Mouse (Mus musculus) liver, embryonic 12.5 days (tissue): ENCODE measurements around the gene Col18a1. TPM values are rescaled to one million over a fixed set of nuclear protein-coding genes. Genes with fewer than 3 reads are reported as not detected.

Experiments
- ATAC-seq: fragments of 200-750 bp; cut with Nextera tagmentation; 2 replicates; pipeline ENCODE4 v1.8.0; 2017; ENCODE audit warnings: moderate number of reproducible peaks, mild to moderate bottlenecking, moderate library complexity
- H3K27ac ChIP-seq: fragments of 300-500 bp; sonication (generic); 2 replicates; pipeline ENCODE4 v1.5.1; 2016; ENCODE audit warnings: mild to moderate bottlenecking
- H3K27me3 ChIP-seq: fragments of 300-500 bp; sonication (generic); replicated peaks from 2 replicates; pipeline ENCODE4 v1.6.1; 2016; ENCODE audit warnings: mild to moderate bottlenecking, moderate library complexity
- H3K36me3 ChIP-seq: fragments of 300-500 bp; sonication (generic); 2 replicates; pipeline ENCODE4 v1.6.1; 2016; ENCODE audit warnings: mild to moderate bottlenecking, moderate library complexity
- H3K4me1 ChIP-seq: fragments of 300-500 bp; sonication (generic); 2 replicates; pipeline ENCODE4 v1.6.1; 2016
- H3K4me2 ChIP-seq: fragments of 300-500 bp; sonication (generic); 2 replicates; pipeline ENCODE4 v1.6.1; 2016; ENCODE audit warnings: mild to moderate bottlenecking, moderate library complexity
- H3K4me3 ChIP-seq: fragments of 300-500 bp; sonication (generic); 2 replicates; pipeline ENCODE4 v1.5.1; 2016; ENCODE audit warnings: mild to moderate bottlenecking, moderate library complexity
- H3K9ac ChIP-seq: fragments of 300-500 bp; sonication (generic); 2 replicates; pipeline ENCODE4 v1.6.1; 2016; ENCODE audit warnings: mild to moderate bottlenecking, moderate library complexity
- H3K9me3 ChIP-seq: fragments of 300-500 bp; sonication (generic); replicated peaks from 2 replicates; pipeline ENCODE4 v1.6.1; 2016; ENCODE audit warnings: mild to moderate bottlenecking, moderate library complexity
- WGBS: fragments of 180-500 bp; shearing (Covaris S2); methylation state at CpG from one replicate; pipeline ENCODE4 v1.1.7; 2016; ENCODE audit not compliant: insufficient replicate concordance; 5-methylcytosine and 5-hydroxymethylcytosine counted together
- polyA plus RNA-seq: library from polyadenylated mRNA; unstranded; fragments of >200 nt; fragmentation: Nextera tagmentation; extraction: Ambion mirVana; gene quantifications from 2 replicates; pipeline ENCODE4 v1.2.1, GENCODE M21; 2016

Gene Col18a1
- polyA plus RNA-seq, 1 experiment from 2014 or later: 38.3 TPM

GRCm38 (mm10) chr10:77017662-77018061, 148.7 kb downstream of the Col18a1 start:
- Histone ChIP-seq H3K4me2 (no peak overlapping the region), H3K4me1 (peaks cover 10% of the 10 kb centered on the region), H3K9ac (no peak overlapping the region), H3K27me3 (peaks cover 9% of the 10 kb centered on the region), H3K27ac (no peak overlapping the region), H3K9me3 (no peaks in the 10 kb centered on the region), H3K36me3 (no peaks in the 10 kb centered on the region), H3K4me3 (no peak overlapping the region)
- 61% methylated on average over 9 of the region's 9 CpGs for WGBS
- no peak for ATAC-seq

DNA sequence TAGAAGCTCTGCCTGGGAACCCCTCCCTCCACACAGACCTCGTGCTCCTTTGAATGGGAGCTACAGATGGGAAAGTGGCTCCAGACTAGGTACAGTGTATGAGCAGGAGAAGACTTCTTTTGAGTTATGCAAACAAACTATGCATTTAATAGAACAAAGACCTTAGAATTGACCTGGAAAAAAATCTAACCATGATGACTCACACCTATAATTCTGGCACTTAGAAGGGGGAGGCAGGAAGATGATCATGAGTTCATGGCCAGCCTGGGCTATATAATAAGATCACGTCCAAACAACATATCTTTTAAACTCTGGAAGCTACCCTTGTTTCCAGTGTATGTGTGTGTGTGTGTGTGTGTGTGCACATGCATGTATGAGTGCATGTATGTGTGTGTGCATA, 149.3 kb downstream of the Col18a1 start:
- no peak overlapping the region for H3K9ac ChIP-seq
- WGBS: 52% methylated on average over 2 of the region's 2 CpGs
- H3K36me3 ChIP-seq: no peaks in the 10 kb centered on the region
- no peak overlapping the region for H3K4me2 ChIP-seq
- no peak overlapping the region for H3K27ac ChIP-seq
- ATAC-seq: no peak
- H3K9me3 ChIP-seq: no peaks in the 10 kb centered on the region
- H3K4me1 ChIP-seq: peaks cover 10% of the 10 kb centered on the region
- H3K4me3 ChIP-seq: no peak overlapping the region
- H3K27me3 ChIP-seq: peaks cover 5% of the 10 kb centered on the region

DNA sequence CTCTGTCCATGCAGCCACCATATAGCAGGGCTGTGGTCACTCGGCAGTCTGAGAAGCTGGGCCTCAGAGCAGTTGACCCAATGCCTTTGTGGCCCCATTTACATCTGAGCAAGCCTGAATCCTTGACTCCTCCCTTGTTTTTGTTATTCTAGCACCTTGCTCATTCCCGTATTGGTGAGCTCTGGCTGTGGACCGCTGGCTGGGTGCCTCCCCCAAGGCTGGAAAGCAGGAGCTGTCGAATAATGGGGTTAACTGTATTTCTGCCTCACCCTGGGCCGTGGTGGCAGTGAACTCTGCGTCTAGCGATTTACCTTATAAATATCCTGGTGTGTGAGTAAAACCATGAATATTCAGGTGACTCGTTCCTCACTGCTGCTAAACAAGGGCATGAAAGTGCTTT, 149.8 kb downstream of the Col18a1 start:
- Histone ChIP-seq H3K36me3 (no peaks in the 10 kb centered on the region), H3K9ac (no peak overlapping the region), H3K4me2 (no peak overlapping the region), H3K27ac (no peak overlapping the region), H3K4me1 (peaks cover 4% of the 10 kb centered on the region; the same call in 1 of the 2 replicates), H3K4me3 (no peak overlapping the region), H3K9me3 (no peaks in the 10 kb centered on the region), H3K27me3 (peaks cover 5% of the 10 kb centered on the region; the same call in 1 of the 2 replicates)
- 44% methylated on average over 8 of the region's 8 CpGs for WGBS
- ATAC-seq: no peak

DNA sequence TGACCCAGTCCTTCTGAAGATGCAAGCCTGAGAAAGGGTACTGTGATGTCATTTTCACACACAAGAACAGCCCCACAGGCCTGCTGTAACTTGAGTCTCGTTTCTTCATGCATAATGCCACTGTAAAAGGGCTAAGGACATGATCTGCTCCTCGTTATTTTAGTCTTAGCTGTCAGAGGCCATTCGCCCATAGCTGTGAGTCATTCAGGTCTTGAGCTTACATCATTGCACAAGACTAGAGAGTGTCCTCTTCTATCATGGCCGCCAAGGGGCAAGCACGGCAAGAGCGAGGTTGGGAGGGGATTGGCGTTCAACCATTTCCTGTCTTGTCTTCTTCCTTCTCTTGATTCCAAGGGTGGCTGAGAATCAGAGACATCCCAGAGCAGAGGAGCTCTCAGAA, 150.3 kb downstream of the Col18a1 start:
- peaks cover 5% of the 10 kb centered on the region; the same call in 1 of the 2 replicates for H3K27me3 ChIP-seq
- WGBS: 65% methylated on average over 7 of the region's 7 CpGs
- H3K9ac ChIP-seq: no peak overlapping the region
- no peak overlapping the region for H3K4me3 ChIP-seq
- no peaks in the 10 kb centered on the region for H3K9me3 ChIP-seq
- ATAC-seq: no peak
- H3K27ac ChIP-seq: no peak overlapping the region
- no peak overlapping the region for H3K4me2 ChIP-seq
- no peaks in the 10 kb centered on the region for H3K36me3 ChIP-seq
- H3K4me1 ChIP-seq: 0 out of 2 replicates have a peak, but pooled peaks cover under 1% of the 10 kb centered on the region

GRCm38 (mm10) chr10:77011681-77012080, 154.7 kb downstream of the Col18a1 start:
- 63% methylated on average over 4 of the region's 4 CpGs for WGBS
- H3K27ac ChIP-seq: no peak overlapping the region
- H3K9me3 ChIP-seq: no peaks in the 10 kb centered on the region
- H3K36me3 ChIP-seq: no peaks in the 10 kb centered on the region
- no peak for ATAC-seq
- no peak overlapping the region for H3K9ac ChIP-seq
- peaks cover 9% of the 10 kb centered on the region; the same call in 1 of the 2 replicates for H3K4me1 ChIP-seq
- no peaks in the 10 kb centered on the region for H3K27me3 ChIP-seq
- no peak overlapping the region for H3K4me2 ChIP-seq
- no peak overlapping the region for H3K4me3 ChIP-seq

DNA sequence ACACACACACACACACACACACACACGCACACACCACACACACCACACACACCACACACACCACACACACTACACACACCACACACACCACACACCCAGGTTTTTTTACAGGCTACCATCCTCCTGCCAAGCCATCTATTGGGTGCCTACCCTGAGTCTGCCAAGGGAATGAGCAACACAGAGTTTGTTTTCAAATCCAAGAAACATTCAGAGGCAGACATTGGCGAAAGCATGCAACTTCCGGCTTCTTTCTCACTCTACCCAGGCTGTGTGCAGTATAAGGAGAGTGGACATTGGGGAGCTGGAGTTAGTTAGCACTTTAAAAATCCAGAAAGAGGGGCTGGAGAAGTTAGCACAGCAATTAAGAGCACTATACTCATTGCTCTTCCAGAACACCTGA, 157.7 kb downstream of the Col18a1 start:
- Histone ChIP-seq H3K4me3 (no peak overlapping the region), H3K36me3 (no peaks in the 10 kb centered on the region), H3K9ac (no peak overlapping the region), H3K27me3 (no peaks in the 10 kb centered on the region), H3K4me2 (no peak overlapping the region), H3K4me1 (peaks cover 9% of the 10 kb centered on the region; the same call in 1 of the 2 replicates), H3K27ac (no peak overlapping the region), H3K9me3 (no peaks in the 10 kb centered on the region)
- no peak for ATAC-seq
- 64% methylated on average over 3 of the region's 3 CpGs for WGBS

GRCm38 (mm10) chr10:77008109-77008561, 158.2 kb downstream of the Col18a1 start:
- H3K9me3 ChIP-seq: no peaks in the 10 kb centered on the region
- no peak overlapping the region for H3K4me2 ChIP-seq
- H3K9ac ChIP-seq: no peak overlapping the region
- H3K27me3 ChIP-seq: no peaks in the 10 kb centered on the region
- no peaks in the 10 kb centered on the region for H3K36me3 ChIP-seq
- ATAC-seq: no peak
- H3K4me1 ChIP-seq: peaks cover 9% of the 10 kb centered on the region; the same call in 1 of the 2 replicates
- H3K4me3 ChIP-seq: no peak overlapping the region
- 45% methylated on average over 9 of the region's 9 CpGs for WGBS
- H3K27ac ChIP-seq: no peak overlapping the region

DNA sequence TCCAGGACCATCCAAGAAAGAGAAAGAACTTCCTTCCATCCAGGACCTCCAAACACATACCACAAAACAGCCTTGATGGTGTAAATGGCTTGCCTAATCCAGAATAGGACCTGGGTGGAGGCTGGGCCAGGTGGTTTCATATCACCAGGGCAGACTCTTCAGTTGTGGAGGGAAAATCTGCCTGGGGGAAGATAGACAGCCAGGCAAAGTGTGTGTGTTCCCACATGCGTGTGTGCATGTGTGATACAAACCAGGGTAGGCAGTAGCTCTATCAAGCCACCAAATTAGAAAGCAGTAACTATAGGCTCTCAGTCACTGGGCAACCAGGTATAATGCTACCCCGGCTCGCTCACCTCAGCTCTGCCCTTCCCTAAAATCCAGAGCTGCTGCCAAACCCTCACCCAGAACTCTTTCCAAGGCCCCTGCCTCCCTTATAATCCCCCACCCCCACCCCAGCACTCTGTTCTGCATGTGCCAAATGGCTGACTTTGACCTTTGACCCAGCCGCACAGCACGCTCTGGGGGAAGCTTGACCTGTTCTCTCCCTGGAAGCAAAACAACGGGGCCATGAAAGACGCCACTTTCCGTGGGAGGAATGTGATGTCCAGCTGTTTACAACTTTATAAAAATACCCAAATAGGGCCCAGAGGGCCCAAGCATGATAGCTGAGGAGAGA, 158.8 kb downstream of the Col18a1 start:
- no peak overlapping the region for H3K4me3 ChIP-seq
- no peaks in the 10 kb centered on the region for H3K36me3 ChIP-seq
- H3K27me3 ChIP-seq: no peaks in the 10 kb centered on the region
- H3K4me1 ChIP-seq: peaks cover 9% of the 10 kb centered on the region; the same call in 1 of the 2 replicates
- 63% methylated on average over 8 of the region's 8 CpGs for WGBS
- no peak for ATAC-seq
- H3K27ac ChIP-seq: no peak overlapping the region
- no peak overlapping the region for H3K4me2 ChIP-seq
- H3K9me3 ChIP-seq: no peaks in the 10 kb centered on the region
- no peak overlapping the region for H3K9ac ChIP-seq

GRCm38 (mm10) chr10:77004936-77005335, 161.4 kb downstream of the Col18a1 start:
- Histone ChIP-seq H3K27me3 (no peaks in the 10 kb centered on the region), H3K27ac (no peak overlapping the region), H3K4me2 (no peak overlapping the region), H3K9ac (no peak overlapping the region), H3K36me3 (no peaks in the 10 kb centered on the region), H3K4me3 (no peak overlapping the region), H3K4me1 (peaks cover 9% of the 10 kb centered on the region; the same call in 1 of the 2 replicates), H3K9me3 (no peaks in the 10 kb centered on the region)
- WGBS: 38% methylated on average over 7 of the region's 7 CpGs
- no peak for ATAC-seq

Other genes starting within 250 kb of the Col18a1 start
- gene Pcbp3, start 204.7 kb downstream of the Col18a1 start, polyA plus RNA-seq: 8.1 and 8.8 TPM in 2 replicates
- gene Slc19a1, start 134.3 kb downstream of the Col18a1 start, polyA plus RNA-seq: 41.8 and 44.9 TPM in 2 replicates
- gene Pofut2, start 92.7 kb upstream of the Col18a1 start, polyA plus RNA-seq: 40.7 and 43.2 TPM in 2 replicates